Comparison of ENCODE assay signal across 9 mouse cellular contexts in genomic region chr7:29304463-29305262, GRCm38 (mm10). TPM values are rescaled to one million over a fixed set of nuclear protein-coding genes. Genes with fewer than 3 reads are reported as not detected.
DNase-seq lines count a peak whose midpoint lies in the region; ATAC-seq lines count a peak whose summit lies in the region.
"Had no signal": no experiment of that assay in that cellular context is flagged by ENCODE, and none has a peak within 500 bp of the region (broad histone marks: within the 10 kb centered on the region; RNA-seq: fewer than 3 reads in every experiment).

No protein-coding gene starts in this region.

- intact Hi-C loops in heart, postnatal 10 days (cut with DNase I) = no loop called here

- peak overlapping the region; percentile 68 for H3K9ac ChIP-seq in heart, embryonic 16.5 days (ENCODE audit: low read length)
- H3K9ac ChIP-seq in embryonic facial prominence, embryonic 14.5 days (ENCODE audit: low read depth, low read length) = peak overlapping the region; percentile 64
- H3K9ac ChIP-seq in limb, embryonic 15.5 days = peak overlapping the region; percentile 50
- peak overlapping the region; percentile 70 for H3K9ac ChIP-seq in stomach, embryonic 16.5 days (ENCODE audit: low read length)

- no peak overlapping the region for H3K27ac ChIP-seq in heart, embryonic 16.5 days (ENCODE audit: low read length)
- no peak overlapping the region for H3K27ac ChIP-seq in embryonic facial prominence, embryonic 14.5 days (replicated peaks; ENCODE audit: low read depth, low read length)
- H3K27ac ChIP-seq in limb, embryonic 15.5 days = no peak overlapping the region
- no peak overlapping the region for H3K27ac ChIP-seq in stomach, embryonic 16.5 days (ENCODE audit: low read length)

- ATAC-seq in heart, embryonic 16.5 days (replicated peaks; ENCODE audit: extremely low read depth, insufficient read depth, low FRiP score) = no peak
- ATAC-seq in embryonic facial prominence, embryonic 14.5 days (ENCODE audit: low read depth) = no peak
- no peak for ATAC-seq in limb, embryonic 15.5 days (ENCODE audit: insufficient number of reproducible peaks, low FRiP score, low TSS enrichment, low read depth)
- no peak for ATAC-seq in stomach, embryonic 16.5 days (ENCODE audit: insufficient read depth, low FRiP score)

- DNase-seq in heart, postnatal 10 days = no peak
- peak; percentile 85 for DNase-seq in ES-CJ7 (ENCODE audit: low read depth, low spot score)
- no peak for DNase-seq in embryonic facial prominence, embryonic 14.5 days (ENCODE audit: low spot score)
- DNase-seq in T-cell, adult 2 months (ENCODE audit: low spot score) = no peak
- no peak for DNase-seq in adrenal gland, postnatal 10 days

- H3K36me3 ChIP-seq in heart, embryonic 16.5 days (ENCODE audit: control insufficient read depth, insufficient read depth) = no peaks in the 10 kb centered on the region
- H3K36me3 ChIP-seq in embryonic facial prominence, embryonic 14.5 days (ENCODE audit: control insufficient read depth, insufficient read depth, low read length) = no peaks in the 10 kb centered on the region
- H3K36me3 ChIP-seq in limb, embryonic 15.5 days = no peaks in the 10 kb centered on the region
- H3K36me3 ChIP-seq in stomach, embryonic 16.5 days (ENCODE audit: control insufficient read depth, insufficient read depth, low read length) = no peaks in the 10 kb centered on the region

- no peaks in the 10 kb centered on the region for H3K9me3 ChIP-seq in heart, embryonic 16.5 days (replicated peaks; ENCODE audit: control insufficient read depth, low read length)
- H3K9me3 ChIP-seq in embryonic facial prominence, embryonic 14.5 days (ENCODE audit: control insufficient read depth, low read length) = no peaks in the 10 kb centered on the region
- H3K9me3 ChIP-seq in limb, embryonic 15.5 days = no peaks in the 10 kb centered on the region
- H3K9me3 ChIP-seq in stomach, embryonic 16.5 days (replicated peaks; ENCODE audit: control insufficient read depth, low read length) = no peaks in the 10 kb centered on the region

- H3K4me1 ChIP-seq in heart, embryonic 16.5 days (ENCODE audit: control insufficient read depth, insufficient read depth, low read length) = peaks cover 27% of the 10 kb centered on the region
- peaks cover 21% of the 10 kb centered on the region for H3K4me1 ChIP-seq in embryonic facial prominence, embryonic 14.5 days (ENCODE audit: control insufficient read depth, insufficient read depth, low read length)
- H3K4me1 ChIP-seq in limb, embryonic 15.5 days = peaks cover 59% of the 10 kb centered on the region
- peaks cover 39% of the 10 kb centered on the region for H3K4me1 ChIP-seq in stomach, embryonic 16.5 days (ENCODE audit: control insufficient read depth, insufficient read depth, low read length)

- H3K4me2 ChIP-seq in heart, embryonic 16.5 days (ENCODE audit: low read depth, low read length) = peak overlapping the region; percentile 91
- peak overlapping the region; percentile 91 for H3K4me2 ChIP-seq in embryonic facial prominence, embryonic 14.5 days (ENCODE audit: low read depth, low read length)
- H3K4me2 ChIP-seq in limb, embryonic 15.5 days = peak overlapping the region; percentile 99
- peak overlapping the region; percentile 97 for H3K4me2 ChIP-seq in stomach, embryonic 16.5 days (ENCODE audit: low read depth, low read length)

- peaks cover 53% of the 10 kb centered on the region for H3K27me3 ChIP-seq in heart, embryonic 16.5 days (ENCODE audit: control insufficient read depth, insufficient read depth, low read length)
- H3K27me3 ChIP-seq in embryonic facial prominence, embryonic 14.5 days (replicated peaks; ENCODE audit: control insufficient read depth, insufficient read depth, low read length) = 0 out of 2 replicates have a peak, but pooled peaks cover 8% of the 10 kb centered on the region
- H3K27me3 ChIP-seq in limb, embryonic 15.5 days = peaks cover 24% of the 10 kb centered on the region
- peaks cover 18% of the 10 kb centered on the region; the same call in 1 of the 2 replicates for H3K27me3 ChIP-seq in stomach, embryonic 16.5 days (ENCODE audit: control insufficient read depth, insufficient read depth, low read length)

- 1% methylated on average over 45 of the region's 48 CpGs for WGBS in heart, embryonic 16.5 days
- under 1% methylated on average over 37 of the region's 48 CpGs for WGBS in embryonic facial prominence, embryonic 14.5 days
- WGBS in limb, embryonic 15.5 days = under 1% methylated on average over 47 of the region's 48 CpGs
- WGBS in stomach, embryonic 16.5 days = under 1% methylated on average over 48 of the region's 48 CpGs

- H3K4me3 ChIP-seq in heart, embryonic 16.5 days (ENCODE audit: low read length) = peak overlapping the region; percentile 61
- peak overlapping the region; percentile 53 for H3K4me3 ChIP-seq in embryonic facial prominence, embryonic 14.5 days (ENCODE audit: low read depth, low read length)
- H3K4me3 ChIP-seq in limb, embryonic 15.5 days = peak overlapping the region; percentile 56
- H3K4me3 ChIP-seq in stomach, embryonic 16.5 days (replicated peaks; ENCODE audit: low read length) = peak overlapping the region; percentile 58

RNA-seq across cellular contexts. Expression of gene Dpf1, which starts 0.9 kb away (rescaled TPM):
- 2.0 and 3.0 TPM in 2 replicates for polyA plus RNA-seq in heart, embryonic 16.5 days (2015; fragmentation: Nextera tagmentation; extraction: Ambion mirVana)
- total RNA-seq in heart, postnatal 10 days (2021) = 1 to 10 TPM in 1 of 2 experiments, under 1 TPM in 1; 0.45 to 2.1 TPM
- polyA plus RNA-seq in embryonic facial prominence, embryonic 14.5 days (2014; fragmentation: Nextera tagmentation; extraction: Ambion mirVana) = 11.4 TPM in 2 replicates
- 13.1 and 15.9 TPM in 2 replicates for polyA plus RNA-seq in limb, embryonic 15.5 days (2015; fragmentation: Nextera tagmentation; extraction: Ambion mirVana)
- 5.3 and 5.9 TPM in 2 replicates for polyA plus RNA-seq in stomach, embryonic 16.5 days (2015; fragmentation: Nextera tagmentation; extraction: Ambion mirVana)
- 1 to 10 TPM; 1.4 to 2.6 TPM for total RNA-seq in adrenal gland, postnatal 10 days (2021)

RNA-seq across cellular contexts. Expression of gene Ppp1r14a, which starts 15.6 kb away (rescaled TPM):
- polyA plus RNA-seq in heart, embryonic 16.5 days (2015; fragmentation: Nextera tagmentation; extraction: Ambion mirVana) = 14.2 and 25.4 TPM in 2 replicates
- 10 to 100 TPM; 21.2 to 27.8 TPM for total RNA-seq in heart, postnatal 10 days (2021)
- polyA plus RNA-seq in embryonic facial prominence, embryonic 14.5 days (2014; fragmentation: Nextera tagmentation; extraction: Ambion mirVana) = 11.6 and 13.8 TPM in 2 replicates
- polyA plus RNA-seq in limb, embryonic 15.5 days (2015; fragmentation: Nextera tagmentation; extraction: Ambion mirVana) = 15.5 and 16.9 TPM in 2 replicates
- polyA plus RNA-seq in stomach, embryonic 16.5 days (2015; fragmentation: Nextera tagmentation; extraction: Ambion mirVana) = 46.8 and 48.8 TPM in 2 replicates
- total RNA-seq in adrenal gland, postnatal 10 days (2021) = 10 to 100 TPM; 13.8 to 14.3 TPM

RNA-seq across cellular contexts. Expression of gene Spint2, which starts 23.0 kb away (rescaled TPM):
- 114 and 116 TPM in 2 replicates for polyA plus RNA-seq in heart, embryonic 16.5 days (2015; fragmentation: Nextera tagmentation; extraction: Ambion mirVana)
- total RNA-seq in heart, postnatal 10 days (2021) = 10 to 100 TPM; 53.3 to 62.7 TPM
- 116 and 120 TPM in 2 replicates for polyA plus RNA-seq in embryonic facial prominence, embryonic 14.5 days (2014; fragmentation: Nextera tagmentation; extraction: Ambion mirVana)
- polyA plus RNA-seq in limb, embryonic 15.5 days (2015; fragmentation: Nextera tagmentation; extraction: Ambion mirVana) = 187 and 194 TPM in 2 replicates
- polyA plus RNA-seq in stomach, embryonic 16.5 days (2015; fragmentation: Nextera tagmentation; extraction: Ambion mirVana) = 399 and 413 TPM in 2 replicates
- total RNA-seq in adrenal gland, postnatal 10 days (2021) = 10 to 100 TPM; 33.2 to 36.6 TPM

RNA-seq across cellular contexts. Expression of gene 2200002D01Rik, which starts 56.4 kb away (rescaled TPM):
- polyA plus RNA-seq in heart, embryonic 16.5 days (2015; fragmentation: Nextera tagmentation; extraction: Ambion mirVana) = 7.6 and 10.3 TPM in 2 replicates
- 1 to 10 TPM; 2.6 to 3.5 TPM for total RNA-seq in heart, postnatal 10 days (2021)
- 1.9 and 4.3 TPM in 2 replicates for polyA plus RNA-seq in embryonic facial prominence, embryonic 14.5 days (2014; fragmentation: Nextera tagmentation; extraction: Ambion mirVana)
- 13.0 and 14.2 TPM in 2 replicates for polyA plus RNA-seq in limb, embryonic 15.5 days (2015; fragmentation: Nextera tagmentation; extraction: Ambion mirVana)
- 77.3 and 80.2 TPM in 2 replicates for polyA plus RNA-seq in stomach, embryonic 16.5 days (2015; fragmentation: Nextera tagmentation; extraction: Ambion mirVana)
- 1 to 10 TPM; 2.0 to 2.4 TPM for total RNA-seq in adrenal gland, postnatal 10 days (2021)
- total RNA-seq: left cerebral cortex, adult 8-10 months had no signal
